Mouse (Mus musculus) G1E (cell line): ENCODE data around the gene Olfr1313. TPM values are rescaled to one million over a fixed set of nuclear protein-coding genes. Genes with fewer than 3 reads are reported as not detected.
"Not testable (repeated sequence)": the region's sequence is repeated elsewhere in the genome, so short reads cannot be mapped to it uniquely, and the experiment has no call there.

ENCODE experiments used
- ATAC-seq: 2 replicates; pipeline ENCODE4 v1.8.0; 2016; ENCODE audit warnings: mild to moderate bottlenecking; ENCODE audit not compliant: insufficient number of reproducible peaks, poor library complexity, low FRiP score, severe bottlenecking; ENCODE audit errors: extremely low read depth
- DNase-seq: peaks from one replicate; pipeline ENCODE4 v3.0.0; 2012; ENCODE audit warnings: low spot score
- H3K27me3 ChIP-seq: 2 replicates; pipeline ENCODE4 v1.6.1; 2012; ENCODE audit warnings: mild to moderate bottlenecking, low read length, inconsistent platforms; ENCODE audit not compliant: insufficient read depth
- H3K36me3 ChIP-seq: replicated peaks from 2 replicates; pipeline ENCODE3; 2012; ENCODE audit warnings: mild to moderate bottlenecking, inconsistent platforms
- H3K4me1 ChIP-seq: 2 replicates; pipeline ENCODE4 v1.6.1; 2012; ENCODE audit warnings: low read depth, low read length, inconsistent platforms, mixed read lengths; ENCODE audit not compliant: insufficient read depth
- H3K4me3 ChIP-seq: 2 replicates; pipeline ENCODE4 v1.5.1; 2012; ENCODE audit warnings: low read depth, mild to moderate bottlenecking, inconsistent platforms, low read length, moderate library complexity, mixed read lengths
- H3K9me3 ChIP-seq: replicated peaks from 2 replicates; pipeline ENCODE4 v1.6.1; 2012; ENCODE audit warnings: inconsistent platforms
- CTCF ChIP-seq: IDR thresholded peaks from 2 replicates; pipeline ENCODE4 v1.5.1; 2012; ENCODE audit warnings: low read depth, low read length, inconsistent platforms, mixed read lengths
- GATA1 ChIP-seq: IDR thresholded peaks from 2 replicates; pipeline ENCODE4 v1.6.1; 2012; ENCODE audit warnings: borderline replicate concordance, low read length, inconsistent platforms, mixed read lengths
- GATA2 ChIP-seq: IDR thresholded peaks from 2 replicates; pipeline ENCODE4 v1.6.1; 2012; ENCODE audit warnings: low read depth, low read length, inconsistent platforms, borderline replicate concordance
- POLR2AphosphoS5 ChIP-seq: IDR thresholded peaks from 2 replicates; pipeline ENCODE4 v1.6.1; 2012; ENCODE audit warnings: low read depth, low read length, inconsistent platforms; ENCODE audit not compliant: insufficient replicate concordance
- TAL1 ChIP-seq: conservative IDR thresholded peaks from 2 replicates; pipeline ENCODE4 v1.6.1; 2012; ENCODE audit warnings: low read depth, low read length, inconsistent platforms, mixed read lengths
- polyA plus RNA-seq: library from polyadenylated mRNA; stranded (reverse); fragments of >175 nt; gene quantifications from 2 replicates; pipeline ENCODE4 v1.2.3, GENCODE M21; 2012
- total RNA-seq, 2 experiments: library from RNA; stranded (forward) in 1 of 2; stranded (reverse) in 1 of 2; fragments of 200-1000 nt in 1 of 2; fragments of >200 nt in 1 of 2; fragmentation: Nextera tagmentation in 1 of 2; gene quantifications; 2 replicates each; pipeline ENCODE4 v1.2.3; 2014 to 2017

Gene Olfr1313
- not detected in 2 replicates for total RNA-seq (2014; fragmentation: Nextera tagmentation)
- 0.11 and 0.12 TPM in 2 replicates for total RNA-seq (2017)
- not detected in 2 replicates for polyA plus RNA-seq

- DNase-seq (no peak), ATAC-seq (no peak)
These were observed at the start of gene Olfr1313 for GRCm38 (mm10) chr2:112077743-112078142. Gene Olfr1313 (minus strand): TSS chr2:112077843.

GRCm38 (mm10) chr2:112115340-112115739 is 37.7 kb upstream of the Olfr1313 start, which contains the start of gene Olfr1315-ps1:
Gene Olfr1315-ps1 (minus strand): TSS chr2:112115440.
- Histone ChIP-seq H3K36me3 (no peaks in the 10 kb centered on the region), H3K9me3 (no peaks in the 10 kb centered on the region), H3K4me3 (no peak within 1 kb of the TSS), H3K4me1 (no peaks in the 10 kb centered on the region), H3K27me3 (no peaks in the 10 kb centered on the region)
- no peak for ATAC-seq
- DNase-seq = no peak
- TF ChIP-seq POLR2AphosphoS5 (no peak), GATA2 (no peak), CTCF (no peak), TAL1 (no peak), GATA1 (no peak)

More at GRCm38 (mm10) chr2:112077743-112078142, at the start of gene Olfr1313:
- H3K9me3 ChIP-seq = no peaks in the 10 kb centered on the region
- H3K36me3 ChIP-seq = no peaks in the 10 kb centered on the region
- no peaks in the 10 kb centered on the region for H3K4me1 ChIP-seq
- no peak within 1 kb of the TSS for H3K4me3 ChIP-seq
- H3K27me3 ChIP-seq = no peaks in the 10 kb centered on the region
- TF ChIP-seq TAL1 = no peak
- no peak for TF ChIP-seq GATA1
- no peak for TF ChIP-seq GATA2
- TF ChIP-seq CTCF = no peak
- no peak for TF ChIP-seq POLR2AphosphoS5

DNA sequence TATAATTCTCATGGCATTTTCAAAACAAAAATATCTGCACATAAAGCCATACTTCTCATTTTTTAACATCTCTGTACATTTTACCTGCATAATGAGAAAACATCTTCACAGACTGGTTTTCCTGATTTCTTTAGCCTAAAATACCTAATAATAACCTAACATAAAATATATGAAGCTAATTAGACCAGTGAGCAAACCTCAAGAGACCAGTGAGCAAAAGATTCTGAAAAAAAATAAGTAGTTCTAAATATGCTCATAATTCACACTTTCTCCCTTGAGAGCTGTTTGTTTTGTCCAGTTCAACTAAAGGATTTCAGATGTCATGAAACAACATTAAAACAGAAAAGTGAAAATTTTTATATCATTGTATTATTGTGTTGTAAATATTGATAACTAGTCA is 19.0 kb upstream of the Olfr1313 start, which contains the start of gene Olfr1314:
TSS of gene Olfr1314 (minus strand) at position 101 of the 400 bp plus-strand sequence.
- ATAC-seq = no peak
- Histone ChIP-seq H3K9me3 (no peaks in the 10 kb centered on the region), H3K36me3 (no peaks in the 10 kb centered on the region), H3K4me1 (no peaks in the 10 kb centered on the region), H3K27me3 (no peaks in the 10 kb centered on the region), H3K4me3 (no peak within 1 kb of the TSS)
- no peak for DNase-seq
- TF ChIP-seq CTCF (no peak), POLR2AphosphoS5 (no peak), TAL1 (no peak), GATA2 (no peak), GATA1 (no peak)

GRCm38 (mm10) chr2:112050138-112050537 is 27.5 kb downstream of the Olfr1313 start, which contains the start of gene Olfr1312:
Gene Olfr1312 (minus strand): TSS chr2:112050238.
- ATAC-seq = no peak
- no peak for DNase-seq
- no peak within 1 kb of the TSS for H3K4me3 ChIP-seq
- H3K9me3 ChIP-seq = no peaks in the 10 kb centered on the region
- H3K4me1 ChIP-seq = no peaks in the 10 kb centered on the region
- H3K27me3 ChIP-seq = no peaks in the 10 kb centered on the region
- no peaks in the 10 kb centered on the region for H3K36me3 ChIP-seq
- TF ChIP-seq TAL1 (no peak), GATA1 (no peak), GATA2 (no peak), POLR2AphosphoS5 (no peak), CTCF (no peak)

DNA sequence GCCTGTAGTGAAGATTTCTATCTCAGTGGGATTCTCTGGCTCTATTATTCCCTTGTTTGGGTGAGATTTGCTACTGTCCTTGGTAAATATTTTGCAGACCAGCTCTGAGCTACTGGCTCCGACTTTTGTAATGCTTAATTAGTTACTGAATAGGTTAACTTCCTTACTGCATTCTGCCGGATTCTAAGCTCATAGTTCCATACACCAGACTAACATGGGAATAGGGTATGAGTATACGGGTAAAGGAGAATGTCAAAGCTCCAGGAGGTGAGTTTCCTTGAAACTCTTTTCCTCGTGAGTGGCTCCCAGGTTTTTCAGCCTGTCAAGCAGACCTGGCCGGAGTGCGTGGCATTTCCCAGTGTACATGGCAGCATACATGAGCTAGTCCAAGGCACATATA is 50.7 kb downstream of the Olfr1313 start:
- not testable (repeated sequence) for H3K9me3 ChIP-seq, H3K4me3 ChIP-seq, H3K27me3 ChIP-seq, H3K4me1 ChIP-seq, ATAC-seq, DNase-seq, H3K36me3 ChIP-seq

- TF ChIP-seq GATA2 = no peak
- no peak for TF ChIP-seq CTCF
- no peak for TF ChIP-seq TAL1
- TF ChIP-seq POLR2AphosphoS5 = no peak
- no peak for TF ChIP-seq GATA1
These were observed 53.3 kb downstream of the Olfr1313 start, which contains the start of gene Olfr1311 for GRCm38 (mm10) chr2:112024312-112024711. Gene Olfr1311 (minus strand): TSS chr2:112024412.

More at GRCm38 (mm10) chr2:112024312-112024711, 53.3 kb downstream of the Olfr1313 start, which contains the start of gene Olfr1311:
- DNase-seq = no peak
- H3K4me1 ChIP-seq = no peaks in the 10 kb centered on the region
- H3K9me3 ChIP-seq = no peaks in the 10 kb centered on the region
- no peaks in the 10 kb centered on the region for H3K36me3 ChIP-seq
- no peak for ATAC-seq
- H3K27me3 ChIP-seq = no peaks in the 10 kb centered on the region
- no peak within 1 kb of the TSS for H3K4me3 ChIP-seq

Other genes starting within 250 kb of the Olfr1313 start
- not detected in 2 replicates for gene Olfr1305, start 200.7 kb downstream of the Olfr1313 start, total RNA-seq (2014; fragmentation: Nextera tagmentation)
- gene Olfr1305, start 200.7 kb downstream of the Olfr1313 start, total RNA-seq (2017) = 0.16 and 0.35 TPM in 2 replicates
- not detected in 2 replicates for gene Olfr1305, start 200.7 kb downstream of the Olfr1313 start, polyA plus RNA-seq
- gene Olfr1306, start 161.6 kb downstream of the Olfr1313 start, total RNA-seq (2014; fragmentation: Nextera tagmentation) = not detected in 2 replicates
- 0.11 TPM in 1 of 2 replicates, not detected in the other for gene Olfr1306, start 161.6 kb downstream of the Olfr1313 start, total RNA-seq (2017)
- not detected in 2 replicates for gene Olfr1306, start 161.6 kb downstream of the Olfr1313 start, polyA plus RNA-seq
- gene Olfr1307, start 128.4 kb downstream of the Olfr1313 start, total RNA-seq (2014; fragmentation: Nextera tagmentation) = not detected in 2 replicates
- gene Olfr1307, start 128.4 kb downstream of the Olfr1313 start, total RNA-seq (2017) = 0.06 and 0.11 TPM in 2 replicates
- gene Olfr1307, start 128.4 kb downstream of the Olfr1313 start, polyA plus RNA-seq = not detected in 2 replicates
- not detected in 2 replicates for gene Olfr1308, start 112.9 kb downstream of the Olfr1313 start, total RNA-seq (2014; fragmentation: Nextera tagmentation)
- gene Olfr1308, start 112.9 kb downstream of the Olfr1313 start, total RNA-seq (2017) = 0.27 TPM in 1 of 2 replicates, not detected in the other
- not detected in 2 replicates for gene Olfr1308, start 112.9 kb downstream of the Olfr1313 start, polyA plus RNA-seq
- gene Olfr1309, start 87.6 kb downstream of the Olfr1313 start, total RNA-seq (2014; fragmentation: Nextera tagmentation) = not detected in 2 replicates
- gene Olfr1309, start 87.6 kb downstream of the Olfr1313 start, total RNA-seq (2017) = 0.05 and 0.06 TPM in 2 replicates
- gene Olfr1309, start 87.6 kb downstream of the Olfr1313 start, polyA plus RNA-seq = not detected in 2 replicates
- not detected in 2 replicates for gene Olfr1310, start 65.1 kb downstream of the Olfr1313 start, total RNA-seq (2014; fragmentation: Nextera tagmentation)
- gene Olfr1310, start 65.1 kb downstream of the Olfr1313 start, total RNA-seq (2017) = under 0.01 TPM in 1 of 2 replicates, not detected in the other
- not detected in 2 replicates for gene Olfr1310, start 65.1 kb downstream of the Olfr1313 start, polyA plus RNA-seq
- not detected in 2 replicates for gene Olfr1311, start 53.4 kb downstream of the Olfr1313 start, total RNA-seq (2014; fragmentation: Nextera tagmentation)
- gene Olfr1311, start 53.4 kb downstream of the Olfr1313 start, total RNA-seq (2017) = 0.12 and 0.16 TPM in 2 replicates
- not detected in 2 replicates for gene Olfr1311, start 53.4 kb downstream of the Olfr1313 start, polyA plus RNA-seq
- not detected in 2 replicates for gene Olfr1312, start 27.6 kb downstream of the Olfr1313 start, total RNA-seq (2014; fragmentation: Nextera tagmentation)
- 0.11 and 0.23 TPM in 2 replicates for gene Olfr1312, start 27.6 kb downstream of the Olfr1313 start, total RNA-seq (2017)
- gene Olfr1312, start 27.6 kb downstream of the Olfr1313 start, polyA plus RNA-seq = not detected in 2 replicates
- not detected in 2 replicates for gene Olfr1314, start 18.9 kb upstream of the Olfr1313 start, total RNA-seq (2014; fragmentation: Nextera tagmentation)
- 0.16 and 0.17 TPM in 2 replicates for gene Olfr1314, start 18.9 kb upstream of the Olfr1313 start, total RNA-seq (2017)
- gene Olfr1314, start 18.9 kb upstream of the Olfr1313 start, polyA plus RNA-seq = not detected in 2 replicates
- gene Olfr1315-ps1, start 37.6 kb upstream of the Olfr1313 start, total RNA-seq (2014; fragmentation: Nextera tagmentation) = not detected in 2 replicates
- not detected in 2 replicates for gene Olfr1315-ps1, start 37.6 kb upstream of the Olfr1313 start, total RNA-seq (2017)
- not detected in 2 replicates for gene Olfr1315-ps1, start 37.6 kb upstream of the Olfr1313 start, polyA plus RNA-seq
- not detected in 2 replicates for gene Olfr1316, start 57.1 kb upstream of the Olfr1313 start, total RNA-seq (2014; fragmentation: Nextera tagmentation)
- gene Olfr1316, start 57.1 kb upstream of the Olfr1313 start, total RNA-seq (2017) = 0.06 and 0.11 TPM in 2 replicates
- gene Olfr1316, start 57.1 kb upstream of the Olfr1313 start, polyA plus RNA-seq = not detected in 2 replicates
- not detected in 2 replicates for gene Olfr1317, start 62.5 kb upstream of the Olfr1313 start, total RNA-seq (2014; fragmentation: Nextera tagmentation)
- gene Olfr1317, start 62.5 kb upstream of the Olfr1313 start, total RNA-seq (2017) = 0.12 TPM in 1 of 2 replicates, not detected in the other
- not detected in 2 replicates for gene Olfr1317, start 62.5 kb upstream of the Olfr1313 start, polyA plus RNA-seq
- not detected in 2 replicates for gene Olfr1318, start 76.4 kb upstream of the Olfr1313 start, total RNA-seq (2014; fragmentation: Nextera tagmentation)
- 0.12 and 0.16 TPM in 2 replicates for gene Olfr1318, start 76.4 kb upstream of the Olfr1313 start, total RNA-seq (2017)
- gene Olfr1318, start 76.4 kb upstream of the Olfr1313 start, polyA plus RNA-seq = not detected in 2 replicates
- gene Lpcat4, start 161.6 kb upstream of the Olfr1313 start, total RNA-seq (2014; fragmentation: Nextera tagmentation) = 20.2 and 24.4 TPM in 2 replicates
- gene Lpcat4, start 161.6 kb upstream of the Olfr1313 start, total RNA-seq (2017) = 2.4 and 3.0 TPM in 2 replicates
- 52.9 and 54.2 TPM in 2 replicates for gene Lpcat4, start 161.6 kb upstream of the Olfr1313 start, polyA plus RNA-seq
- not detected in 2 replicates for gene Nutm1, start 181.4 kb upstream of the Olfr1313 start, total RNA-seq (2014; fragmentation: Nextera tagmentation)
- 0.11 and 0.17 TPM in 2 replicates for gene Nutm1, start 181.4 kb upstream of the Olfr1313 start, total RNA-seq (2017)
- gene Nutm1, start 181.4 kb upstream of the Olfr1313 start, polyA plus RNA-seq = 0.04 TPM in 1 of 2 replicates, not detected in the other
- gene Nop10, start 184.1 kb upstream of the Olfr1313 start, total RNA-seq (2014; fragmentation: Nextera tagmentation) = 53.1 and 66.1 TPM in 2 replicates
- 240 and 329 TPM in 2 replicates for gene Nop10, start 184.1 kb upstream of the Olfr1313 start, total RNA-seq (2017)
- 34.4 and 34.5 TPM in 2 replicates for gene Nop10, start 184.1 kb upstream of the Olfr1313 start, polyA plus RNA-seq
- gene Slc12a6, start 188.0 kb upstream of the Olfr1313 start, total RNA-seq (2014; fragmentation: Nextera tagmentation) = 55.2 and 55.9 TPM in 2 replicates
- 46.6 and 50.5 TPM in 2 replicates for gene Slc12a6, start 188.0 kb upstream of the Olfr1313 start, total RNA-seq (2017)
- 3.3 and 4.2 TPM in 2 replicates for gene Slc12a6, start 188.0 kb upstream of the Olfr1313 start, polyA plus RNA-seq
- not detected in 2 replicates for gene Gm21985, start 188.5 kb upstream of the Olfr1313 start, total RNA-seq (2014; fragmentation: Nextera tagmentation)
- gene Gm21985, start 188.5 kb upstream of the Olfr1313 start, total RNA-seq (2017) = 0.16 and 0.64 TPM in 2 replicates
- not detected in 2 replicates for gene Gm21985, start 188.5 kb upstream of the Olfr1313 start, polyA plus RNA-seq